Mouse (Mus musculus): ENCODE data around the gene Il18r1. TPM values are rescaled to one million over a fixed set of nuclear protein-coding genes. Genes with fewer than 3 reads are reported as not detected.

Gene Il18r1
- polyA plus RNA-seq, 1 experiment: 9.2 TPM

DNA sequence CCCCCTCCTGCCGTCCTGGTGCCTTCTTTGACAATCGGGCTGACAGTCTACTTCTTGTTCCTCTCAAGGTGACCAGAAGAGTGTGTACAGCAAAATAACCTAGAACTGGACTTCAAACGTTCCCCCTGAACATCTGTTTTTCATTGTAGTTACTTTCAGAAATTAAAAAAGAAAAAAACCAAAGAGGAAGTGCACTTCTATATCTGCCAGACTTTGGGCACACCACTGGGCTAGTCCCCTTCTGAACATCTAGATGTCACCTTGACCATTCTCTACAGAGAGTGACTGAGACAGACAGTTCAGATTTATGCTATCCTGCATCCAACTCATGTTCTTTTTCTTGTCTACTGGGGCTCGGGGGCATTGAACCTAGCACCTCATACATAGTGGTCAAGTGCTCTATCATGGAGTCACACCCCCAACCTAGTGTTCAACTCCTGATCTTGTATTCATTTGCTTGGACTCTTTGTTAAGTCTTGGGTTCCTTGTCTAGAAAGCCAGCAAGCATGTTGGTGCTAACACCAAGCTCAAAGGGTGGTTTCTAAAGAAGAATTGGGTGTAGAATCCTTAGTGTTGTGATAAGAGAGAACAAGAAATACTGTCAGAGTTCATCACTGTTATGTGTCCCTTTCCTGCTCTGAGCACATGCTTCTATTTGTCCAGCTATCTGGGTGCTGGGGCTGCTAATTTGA lies 35.1 kb upstream of the Il18r1 start:
- no peak overlapping the region for H3K27ac ChIP-seq (ENCODE audit: control insufficient read depth, insufficient read depth, low read depth, low read length, poor library complexity)
- 26% methylated on average over 4 of the region's 4 CpGs for WGBS

DNA sequence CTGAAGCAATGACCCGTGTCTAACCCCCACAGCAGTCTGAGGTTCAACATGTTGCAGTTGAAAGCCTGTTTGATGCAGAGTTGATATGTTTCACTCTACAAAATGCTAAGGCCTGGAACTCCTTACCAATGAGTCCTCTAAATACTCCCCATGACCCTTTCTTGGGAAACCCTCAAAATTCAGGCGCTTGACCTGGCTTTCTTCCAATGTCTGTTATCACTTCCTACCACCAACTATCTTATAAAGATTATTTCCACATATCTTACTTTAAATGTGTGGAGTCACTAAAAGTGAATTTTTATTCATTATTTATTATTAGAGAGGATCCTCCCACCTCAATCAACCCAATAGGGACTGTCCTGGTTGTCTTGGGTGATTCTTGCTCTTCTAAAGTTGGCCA lies 33.2 kb upstream of the Il18r1 start:
- 42% methylated on average over 2 of the region's 2 CpGs for WGBS
- H3K27ac ChIP-seq (ENCODE audit: control insufficient read depth, insufficient read depth, low read depth, low read length, poor library complexity): no peak overlapping the region
- peaks cover 2% of the 10 kb centered on the region for H3K4me1 ChIP-seq (ENCODE audit: control insufficient read depth, insufficient read depth, low read length)
- TF ChIP-seq POLR2A (IDR thresholded peaks at IDR 0.05; ENCODE audit: borderline replicate concordance, control insufficient read depth, low read depth, low read length) (no peak), CTCF (IDR thresholded peaks at IDR 0.05; ENCODE audit: control insufficient read depth, insufficient read depth, low read length) (no peak)
- H3K4me3 ChIP-seq (replicated peaks; ENCODE audit: control insufficient read depth, low read depth, low read length): no peak overlapping the region

More for the DNA sequence above, 35.1 kb upstream of the Il18r1 start:
- Histone ChIP-seq H3K4me1 (ENCODE audit: control insufficient read depth, insufficient read depth, low read length) (no peaks in the 10 kb centered on the region; the same call in 1 of the 2 replicates), H3K4me3 (replicated peaks; ENCODE audit: control insufficient read depth, low read depth, low read length) (peak overlapping the region; percentile 64)
- TF ChIP-seq POLR2A (IDR thresholded peaks at IDR 0.05; ENCODE audit: borderline replicate concordance, control insufficient read depth, low read depth, low read length) (no peak), CTCF (IDR thresholded peaks at IDR 0.05; ENCODE audit: control insufficient read depth, insufficient read depth, low read length) (no peak)

DNA sequence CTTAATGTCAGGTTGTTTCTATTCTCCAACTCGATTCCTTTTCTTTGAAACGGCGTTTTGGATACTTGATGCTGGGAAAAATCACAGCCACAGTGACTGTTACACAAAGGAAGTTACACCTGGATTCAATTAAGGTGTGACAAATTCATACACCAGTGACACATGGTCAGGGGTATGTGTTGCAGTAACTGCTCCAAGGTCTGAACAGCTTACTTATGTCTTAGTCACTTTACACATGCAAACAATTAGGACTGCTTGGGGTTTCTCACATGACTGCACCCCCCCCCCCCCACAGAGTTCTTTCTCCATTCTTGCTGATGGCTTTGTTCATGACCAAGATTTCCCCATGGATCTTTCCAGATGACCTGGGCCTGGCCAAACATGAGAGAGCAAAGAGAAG lies 29.4 kb upstream of the Il18r1 start:
- H3K27ac ChIP-seq (ENCODE audit: control insufficient read depth, insufficient read depth, low read depth, low read length, poor library complexity): no peak overlapping the region
- H3K4me1 ChIP-seq (ENCODE audit: control insufficient read depth, insufficient read depth, low read length): peaks cover 3% of the 10 kb centered on the region
- 94% methylated on average over 3 of the region's 3 CpGs for WGBS
- TF ChIP-seq POLR2A (IDR thresholded peaks at IDR 0.05; ENCODE audit: borderline replicate concordance, control insufficient read depth, low read depth, low read length) (no peak), CTCF (IDR thresholded peaks at IDR 0.05; ENCODE audit: control insufficient read depth, insufficient read depth, low read length) (no peak)
- no peak overlapping the region for H3K4me3 ChIP-seq (replicated peaks; ENCODE audit: control insufficient read depth, low read depth, low read length)

DNA sequence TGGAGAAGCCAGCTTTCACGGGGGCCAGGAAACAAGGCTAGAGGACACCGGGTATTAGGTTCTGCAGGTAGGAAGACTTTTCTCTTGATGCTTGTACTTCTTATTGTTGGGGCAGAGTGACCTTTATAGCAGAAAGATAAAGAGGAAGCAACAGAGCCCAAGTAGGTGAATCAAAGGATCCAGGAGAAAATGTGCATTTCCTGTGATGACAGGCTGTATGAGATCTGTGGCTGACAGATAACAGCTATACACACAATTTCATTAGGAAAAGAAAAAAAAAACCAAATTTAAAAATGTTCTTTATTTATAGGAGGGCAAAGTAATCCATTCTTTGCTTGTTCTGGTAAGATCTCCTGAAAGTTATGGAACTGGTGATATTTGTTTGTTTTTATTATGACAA lies 28.0 kb upstream of the Il18r1 start:
- Histone ChIP-seq H3K4me3 (replicated peaks; ENCODE audit: control insufficient read depth, low read depth, low read length) (no peak overlapping the region), H3K27ac (ENCODE audit: control insufficient read depth, insufficient read depth, low read depth, low read length, poor library complexity) (no peak overlapping the region), H3K4me1 (ENCODE audit: control insufficient read depth, insufficient read depth, low read length) (peaks cover 3% of the 10 kb centered on the region)
- TF ChIP-seq POLR2A (IDR thresholded peaks at IDR 0.05; ENCODE audit: borderline replicate concordance, control insufficient read depth, low read depth, low read length) (no peak), CTCF (IDR thresholded peaks at IDR 0.05; ENCODE audit: control insufficient read depth, insufficient read depth, low read length) (no peak)
- WGBS: 55% methylated on average over 2 of the region's 2 CpGs

DNA sequence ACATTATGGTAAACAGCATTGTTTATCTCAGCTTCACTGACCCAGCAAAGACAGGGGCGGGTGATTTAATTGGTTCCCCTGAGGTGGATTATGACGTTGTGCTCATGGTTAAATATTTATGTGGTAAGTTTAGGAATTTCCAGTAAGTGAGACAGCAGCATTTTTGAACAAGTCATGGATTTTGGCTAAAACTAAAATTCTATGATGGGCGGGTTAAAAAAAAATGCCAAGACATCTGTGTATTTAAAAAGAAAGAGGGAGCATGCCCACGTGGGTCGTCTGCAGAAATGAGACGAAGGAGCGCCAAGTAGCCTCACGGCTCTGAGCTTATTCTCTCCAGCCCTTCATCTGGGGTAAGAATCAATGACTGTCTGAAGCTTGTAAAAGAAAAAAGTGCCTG lies 25.8 kb upstream of the Il18r1 start:
- WGBS: 79% methylated on average over 8 of the region's 8 CpGs
- Histone ChIP-seq H3K4me1 (ENCODE audit: control insufficient read depth, insufficient read depth, low read length) (peaks cover 3% of the 10 kb centered on the region), H3K27ac (ENCODE audit: control insufficient read depth, insufficient read depth, low read depth, low read length, poor library complexity) (no peak overlapping the region), H3K4me3 (replicated peaks; ENCODE audit: control insufficient read depth, low read depth, low read length) (no peak overlapping the region)
- no peak for TF ChIP-seq CTCF (IDR thresholded peaks at IDR 0.05; ENCODE audit: control insufficient read depth, insufficient read depth, low read length)
- no peak for TF ChIP-seq POLR2A (IDR thresholded peaks at IDR 0.05; ENCODE audit: borderline replicate concordance, control insufficient read depth, low read depth, low read length)

DNA sequence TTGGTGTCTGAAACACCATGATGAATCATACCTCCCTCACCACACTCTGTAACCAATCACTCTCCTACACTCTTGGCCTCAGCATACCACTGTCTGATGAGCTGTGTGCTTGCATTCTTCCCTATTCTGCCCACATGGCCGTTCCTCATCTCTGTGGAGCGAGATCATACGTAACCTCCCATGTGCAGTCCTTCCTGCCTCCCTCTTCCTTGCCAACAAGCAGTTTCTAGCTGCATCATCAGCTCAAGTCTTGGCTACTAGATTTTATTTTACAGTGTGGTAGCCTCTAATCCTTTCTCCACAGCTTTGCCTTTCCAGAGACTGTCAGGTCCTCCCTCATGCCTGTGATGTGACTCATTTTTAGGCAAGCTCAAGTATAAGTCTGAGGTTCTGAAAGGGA lies 20.6 kb upstream of the Il18r1 start:
- Histone ChIP-seq H3K4me1 (ENCODE audit: control insufficient read depth, insufficient read depth, low read length) (no peaks in the 10 kb centered on the region; the same call in 1 of the 2 replicates), H3K4me3 (replicated peaks; ENCODE audit: control insufficient read depth, low read depth, low read length) (no peak overlapping the region), H3K27ac (ENCODE audit: control insufficient read depth, insufficient read depth, low read depth, low read length, poor library complexity) (no peak overlapping the region)
- TF ChIP-seq CTCF (IDR thresholded peaks at IDR 0.05; ENCODE audit: control insufficient read depth, insufficient read depth, low read length) (no peak), POLR2A (IDR thresholded peaks at IDR 0.05; ENCODE audit: borderline replicate concordance, control insufficient read depth, low read depth, low read length) (no peak)
- 56% methylated on average over 3 of the region's 3 CpGs for WGBS

DNA sequence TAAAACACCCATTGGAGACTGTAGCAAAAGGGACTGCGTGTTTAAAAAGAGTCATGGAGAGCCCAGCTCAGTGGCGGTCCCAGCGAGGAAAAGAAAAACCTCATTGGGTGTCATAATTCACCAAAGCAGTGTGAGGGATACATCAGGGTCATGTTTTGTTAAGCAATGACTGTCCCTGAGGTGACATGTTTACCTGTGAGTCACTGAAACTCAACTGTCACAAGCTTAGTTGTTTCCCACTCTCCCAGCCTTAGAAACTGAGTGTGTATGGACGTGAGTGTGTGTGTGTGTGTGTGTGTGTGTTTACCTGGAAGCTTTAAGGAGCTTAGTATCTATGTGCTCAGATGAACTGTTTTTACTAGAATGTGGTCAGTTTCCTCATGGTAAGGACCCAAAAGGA lies 2.0 kb downstream of the Il18r1 start:
- Histone ChIP-seq H3K27ac (ENCODE audit: control insufficient read depth, insufficient read depth, low read depth, low read length, poor library complexity) (no peak overlapping the region), H3K4me1 (ENCODE audit: control insufficient read depth, insufficient read depth, low read length) (peaks cover 1% of the 10 kb centered on the region; the same call in 1 of the 2 replicates), H3K4me3 (replicated peaks; ENCODE audit: control insufficient read depth, low read depth, low read length) (no peak overlapping the region)
- WGBS: 87% methylated on average over 4 of the region's 4 CpGs
- TF ChIP-seq CTCF (IDR thresholded peaks at IDR 0.05; ENCODE audit: control insufficient read depth, insufficient read depth, low read length) (no peak), POLR2A (IDR thresholded peaks at IDR 0.05; ENCODE audit: borderline replicate concordance, control insufficient read depth, low read depth, low read length) (no peak)

DNA sequence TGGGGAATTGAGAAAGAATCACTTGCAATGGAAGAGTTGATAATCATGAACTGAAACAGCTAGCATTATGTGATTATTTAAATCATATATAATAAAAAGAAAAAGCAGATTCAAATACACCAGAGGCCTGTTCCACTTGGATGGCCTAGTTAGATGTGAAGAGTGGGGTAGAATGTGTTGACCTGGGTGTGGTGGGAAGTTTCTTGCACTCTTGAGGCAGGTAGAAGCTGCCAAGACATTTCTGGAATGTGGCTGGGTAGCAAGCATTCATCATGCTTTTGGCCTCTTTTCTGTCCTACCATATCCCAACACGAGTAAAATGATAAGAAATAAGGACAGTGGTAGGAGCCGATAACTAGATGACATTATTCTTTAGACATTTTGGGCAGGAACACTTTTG lies 3.5 kb downstream of the Il18r1 start:
- 62% methylated on average over 2 of the region's 2 CpGs for WGBS
- no peak overlapping the region for H3K27ac ChIP-seq (ENCODE audit: control insufficient read depth, insufficient read depth, low read depth, low read length, poor library complexity)
- no peak overlapping the region for H3K4me3 ChIP-seq (replicated peaks; ENCODE audit: control insufficient read depth, low read depth, low read length)
- no peak for TF ChIP-seq POLR2A (IDR thresholded peaks at IDR 0.05; ENCODE audit: borderline replicate concordance, control insufficient read depth, low read depth, low read length)
- TF ChIP-seq CTCF (IDR thresholded peaks at IDR 0.05; ENCODE audit: control insufficient read depth, insufficient read depth, low read length): no peak
- H3K4me1 ChIP-seq (ENCODE audit: control insufficient read depth, insufficient read depth, low read length): peaks cover 1% of the 10 kb centered on the region; the same call in 1 of the 2 replicates

Data from bone marrow, adult 2 months (tissue).